Mouse (Mus musculus) MEL (cell line): Measurements from ENCODE around the gene Hebp1. TPM values are rescaled to one million over a fixed set of nuclear protein-coding genes. Genes with fewer than 3 reads are reported as not detected.

Source experiments
- DNase-seq: peaks from one replicate; pipeline ENCODE4 v3.0.0; 2011; ENCODE audit warnings: low read depth, low spot score
- H3K27ac ChIP-seq: 2 replicates; pipeline ENCODE4 v1.5.1; 2012; ENCODE audit warnings: low read depth, mild to moderate bottlenecking, control low read depth, low read length, moderate library complexity; ENCODE audit not compliant: control insufficient read depth
- H3K27me3 ChIP-seq, 2 experiments: fragments of 150-350 bp in 1 of 2; sonication (generic) in 1 of 2; 2 replicates each; pipeline ENCODE4 v1.6.1; 2012; ENCODE audit warnings: low read length in 2 of 2, mild to moderate bottlenecking in 2 of 2, improper control_type of control experiment in 1 of 2, moderate library complexity in 1 of 2; ENCODE audit not compliant: insufficient read depth in 2 of 2, control insufficient read depth in 1 of 2
- H3K36me3 ChIP-seq, 2 experiments: 2 replicates each; pipeline ENCODE4 v1.6.1; 2012 to 2014; ENCODE audit warnings: low read length in 2 of 2, improper control_type of control experiment in 1 of 2, inconsistent platforms in 1 of 2, mild to moderate bottlenecking in 1 of 2; ENCODE audit not compliant: insufficient read depth in 2 of 2, control insufficient read depth in 1 of 2
- H3K4me1 ChIP-seq, 2 experiments: fragments of 150-350 bp in 1 of 2; sonication (generic) in 1 of 2; 2 replicates each; pipeline ENCODE4 v1.6.1; 2012; ENCODE audit warnings: low read length in 2 of 2, improper control_type of control experiment in 1 of 2, mild to moderate bottlenecking in 1 of 2; ENCODE audit not compliant: insufficient read depth in 2 of 2, control insufficient read depth in 1 of 2
- H3K4me3 ChIP-seq, 2 experiments: fragments of 150-350 bp in 1 of 2; sonication (generic) in 1 of 2; 2 replicates each; pipeline ENCODE4 v1.5.1; 2012; ENCODE audit warnings: low read depth in 2 of 2, low read length in 2 of 2, mild to moderate bottlenecking in 2 of 2, moderate library complexity in 2 of 2, control low read depth in 1 of 2, improper control_type of control experiment in 1 of 2; ENCODE audit not compliant: control insufficient read depth in 1 of 2, insufficient read depth in 1 of 2
- H3K79me2 ChIP-seq: 2 replicates; pipeline ENCODE4 v1.6.1; 2012; ENCODE audit warnings: mild to moderate bottlenecking, low read length, moderate library complexity; ENCODE audit not compliant: control insufficient read depth, poor library complexity, insufficient read depth
- H3K9ac ChIP-seq: 2 replicates; pipeline ENCODE4 v1.6.1; 2012; ENCODE audit warnings: low read depth, mild to moderate bottlenecking, control low read depth, low read length, moderate library complexity; ENCODE audit not compliant: control insufficient read depth, poor library complexity, severe bottlenecking
- H3K9me3 ChIP-seq: fragments of 150-350 bp; sonication (generic); replicated peaks from 2 replicates; pipeline ENCODE4 v1.6.1; 2012; ENCODE audit warnings: mild to moderate bottlenecking, low read length, improper control_type of control experiment, moderate library complexity; ENCODE audit not compliant: insufficient read depth
- BHLHE40 ChIP-seq: IDR thresholded peaks from 2 replicates; pipeline ENCODE4 v1.6.1; 2012; ENCODE audit warnings: low read depth, mild to moderate bottlenecking, inconsistent platforms, low read length, improper control_type of control experiment, borderline replicate concordance
- CTCF ChIP-seq, 3 experiments: IDR thresholded peaks in 2 of 3; conservative IDR thresholded peaks in 1 of 3; 2 replicates each; pipeline ENCODE4 v1.5.1; 2011 to 2012; ENCODE audit warnings: low read length in 3 of 3, low read depth in 2 of 3, mild to moderate bottlenecking in 2 of 3, improper control_type of control experiment in 1 of 3, inconsistent platforms in 1 of 3, mixed read lengths in 1 of 3, moderate library complexity in 1 of 3; ENCODE audit not compliant: control insufficient read depth in 1 of 3, insufficient read depth in 1 of 3, poor library complexity in 1 of 3, severe bottlenecking in 1 of 3
- E2F4 ChIP-seq: IDR thresholded peaks from 2 replicates; pipeline ENCODE4 v1.6.1; 2011; ENCODE audit warnings: low read depth, low read length, improper control_type of control experiment, borderline replicate concordance
- EP300 ChIP-seq, 2 experiments: IDR thresholded peaks; 2 replicates each; pipeline ENCODE4 v1.6.1; 2011; ENCODE audit warnings: improper control_type of control experiment in 2 of 2, low read length in 2 of 2, low read depth in 1 of 2, mild to moderate bottlenecking in 1 of 2
- HCFC1 ChIP-seq: IDR thresholded peaks from 2 replicates; pipeline ENCODE4 v1.6.1; 2012; ENCODE audit warnings: low read depth, mild to moderate bottlenecking, inconsistent platforms, low read length, improper control_type of control experiment, moderate library complexity
- MAZ ChIP-seq: IDR thresholded peaks from 2 replicates; pipeline ENCODE4 v1.6.1; 2012; ENCODE audit warnings: low read depth, mild to moderate bottlenecking, inconsistent platforms, low read length, improper control_type of control experiment
- MYC ChIP-seq: IDR thresholded peaks from 2 replicates; pipeline ENCODE4 v1.6.1; 2011; ENCODE audit warnings: low read depth, mild to moderate bottlenecking, low read length, improper control_type of control experiment, moderate library complexity
- SIN3A ChIP-seq: IDR thresholded peaks from 2 replicates; pipeline ENCODE4 v1.6.1; 2012; ENCODE audit warnings: low read length, improper control_type of control experiment, inconsistent platforms
- SMC3 ChIP-seq: IDR thresholded peaks from 2 replicates; pipeline ENCODE4 v1.6.1; 2011; ENCODE audit warnings: low read depth, low read length, improper control_type of control experiment
- TBP ChIP-seq: IDR thresholded peaks from 2 replicates; pipeline ENCODE4 v1.8.0; 2011; ENCODE audit warnings: low read depth, low read length, improper control_type of control experiment
- UBTF ChIP-seq: IDR thresholded peaks from 2 replicates; pipeline ENCODE4 v1.6.1; 2012; ENCODE audit warnings: low read depth, mild to moderate bottlenecking, inconsistent platforms, low read length, improper control_type of control experiment, moderate library complexity, borderline replicate concordance; ENCODE audit not compliant: insufficient read depth
- ZC3H11A ChIP-seq: IDR thresholded peaks from 2 replicates; pipeline ENCODE4 v1.6.1; 2012; ENCODE audit warnings: low read depth, mild to moderate bottlenecking, inconsistent platforms, low read length, improper control_type of control experiment
- polyA plus RNA-seq, 2 experiments: library from polyadenylated mRNA; stranded (reverse) in 1 of 2; unstranded in 1 of 2; fragments of >175 nt in 1 of 2; fragments of >200 nt in 1 of 2; gene quantifications; 2 replicates each; pipeline versions ENCODE4 v1.2.1 to v1.2.4; 2012; ENCODE audit warnings: low replicate concordance in 2 of 2, low read depth in 1 of 2; ENCODE audit not compliant: insufficient read length in 2 of 2, insufficient read depth in 1 of 2, missing spikeins in 1 of 2
- total RNA-seq: library from RNA; depleted of rRNA; stranded (reverse); fragments of 300-350 nt; gene quantifications from 2 replicates; pipeline ENCODE4 v1.2.3, GENCODE M21; 2012

The Hebp1 gene
- total and polyA plus RNA-seq, 3 experiments: 16.7 to 25.1 TPM; not detected in 1

- no peaks in the 10 kb centered on the region for H3K27me3 ChIP-seq
- no peak for DNase-seq
- TF ChIP-seq BHLHE40: no peak
- no peak for TF ChIP-seq MYC
- H3K9ac ChIP-seq: no peak overlapping the region
- H3K36me3 ChIP-seq: no peaks in the 10 kb centered on the region
- H3K79me2 ChIP-seq: no peaks in the 10 kb centered on the region
- no peak overlapping the region for H3K4me3 ChIP-seq
- no peaks in the 10 kb centered on the region for H3K9me3 ChIP-seq
- H3K4me1 ChIP-seq: no peaks in the 10 kb centered on the region
- H3K27ac ChIP-seq: no peak overlapping the region
These were observed 104.9 kb downstream of the Hebp1 start for GRCm38 (mm10) chr6:135092798-135093470.

GRCm38 (mm10) chr6:135090661-135091060 is 107.2 kb downstream of the Hebp1 start:
- Histone ChIP-seq H3K79me2 (no peaks in the 10 kb centered on the region), H3K4me3 (no peak overlapping the region)
- no peak for TF ChIP-seq ZC3H11A

GRCm38 (mm10) chr6:135089786-135090185 is 108.0 kb downstream of the Hebp1 start:
- TF ChIP-seq TBP (no peak), EP300 (IDR thresholded peaks at IDR 0.05; ENCODE audit: low read depth in 1 of 2, low read length in 2 of 2) (no peak), SMC3 (peak; percentile 10; the same call in 1 of the 2 replicates), UBTF (no peak), BHLHE40 (no peak), MYC (no peak), SIN3A (no peak), MAZ (no peak), ZC3H11A (no peak), E2F4 (no peak), CTCF (IDR thresholded peaks at IDR 0.05 in 2 of 3, conservative IDR thresholded peaks at IDR 0.05 in 1 of 3; ENCODE audit: control insufficient read depth in 1 of 3, insufficient read depth in 1 of 3, low read depth in 2 of 3, low read length in 3 of 3, poor library complexity in 1 of 3, severe bottlenecking in 1 of 3) (peak in 2 of 3 experiments; percentile 14 to 19; a peak in 1 of 6 replicates), HCFC1 (no peak)
- H3K9ac ChIP-seq: no peak overlapping the region
- no peak for DNase-seq
- H3K27me3 ChIP-seq: no peaks in the 10 kb centered on the region
- no peaks in the 10 kb centered on the region for H3K9me3 ChIP-seq
- H3K36me3 ChIP-seq: no peaks in the 10 kb centered on the region
- no peaks in the 10 kb centered on the region for H3K4me1 ChIP-seq
- no peak overlapping the region for H3K27ac ChIP-seq
- no peak overlapping the region for H3K4me3 ChIP-seq
- no peaks in the 10 kb centered on the region for H3K79me2 ChIP-seq

More at GRCm38 (mm10) chr6:135090661-135091060, 107.2 kb downstream of the Hebp1 start:
- Histone ChIP-seq H3K27ac (no peak overlapping the region), H3K9me3 (no peaks in the 10 kb centered on the region), H3K4me1 (no peaks in the 10 kb centered on the region), H3K9ac (no peak overlapping the region), H3K36me3 (no peaks in the 10 kb centered on the region), H3K27me3 (no peaks in the 10 kb centered on the region)
- DNase-seq: no peak
